Mouse (Mus musculus) liver, adult 2 months (tissue): ENCODE measurements around the gene Col18a1. TPM values are rescaled to one million over a fixed set of nuclear protein-coding genes. Genes with fewer than 3 reads are reported as not detected.

Experiments
- DNase-seq: peaks from one replicate; pipeline ENCODE4 v3.0.0-alpha.2; 2011; ENCODE audit warnings: low read depth, low spot score; ENCODE audit errors: extremely low read depth
- H3K27ac ChIP-seq: fragments of 200-500 bp; replicated peaks from 2 replicates; pipeline ENCODE4 v1.5.1; 2012; ENCODE audit warnings: low read depth, mild to moderate bottlenecking, control low read depth, inconsistent platforms, low read length; ENCODE audit not compliant: insufficient read depth
- H3K27me3 ChIP-seq: fragments of 200-500 bp; 2 replicates; pipeline ENCODE4 v1.6.1; 2012; ENCODE audit warnings: mild to moderate bottlenecking, moderate library complexity, low read length, inconsistent platforms; ENCODE audit not compliant: control insufficient read depth, insufficient read depth
- H3K36me3 ChIP-seq: fragments of 200-500 bp; 2 replicates; pipeline ENCODE4 v1.6.1; 2012; ENCODE audit warnings: low read length, inconsistent platforms; ENCODE audit not compliant: control insufficient read depth, insufficient read depth
- H3K4me1 ChIP-seq: fragments of 200-500 bp; 2 replicates; pipeline ENCODE4 v1.6.1; 2011; ENCODE audit warnings: low read length; ENCODE audit not compliant: control insufficient read depth, insufficient read depth
- H3K4me3 ChIP-seq: fragments of 200-500 bp; 2 replicates; pipeline ENCODE4 v1.5.1; 2011; ENCODE audit warnings: low read depth, mild to moderate bottlenecking, control low read depth, low read length, moderate library complexity; ENCODE audit not compliant: insufficient read depth
- H3K79me2 ChIP-seq: fragments of 200-500 bp; 2 replicates; pipeline ENCODE4 v1.6.1; 2012; ENCODE audit warnings: inconsistent platforms, mild to moderate bottlenecking, low read length, moderate library complexity; ENCODE audit not compliant: control insufficient read depth, insufficient read depth
- H3K9ac ChIP-seq: fragments of 200-500 bp; 2 replicates; pipeline ENCODE4 v1.6.1; 2012; ENCODE audit warnings: low read depth, mild to moderate bottlenecking, control low read depth, inconsistent platforms, low read length
- CTCF ChIP-seq: fragments of 200-500 bp; IDR thresholded peaks from 2 replicates; pipeline ENCODE4 v1.5.1; 2011; ENCODE audit warnings: low read depth, low read length, control low read depth
- POLR2A ChIP-seq: fragments of 200-500 bp; IDR thresholded peaks from 2 replicates; pipeline ENCODE4 v1.6.1; 2011; ENCODE audit warnings: low read length, control low read depth; ENCODE audit not compliant: insufficient read depth; ENCODE audit errors: extremely low read depth
- WGBS: fragments of 180-500 bp; shearing (Covaris S2); methylation state at CpG from one replicate; pipeline ENCODE4 v1.1.7; 2018; 5-methylcytosine and 5-hydroxymethylcytosine counted together
- polyA plus RNA-seq: library from polyadenylated mRNA; depleted of rRNA; stranded (reverse); fragments of >200 nt; gene quantifications from 2 replicates; pipeline ENCODE4 v1.2.3, GENCODE M21; 2012
- total RNA-seq: library from RNA; depleted of rRNA; stranded (reverse); fragments of >200 nt; gene quantifications from 2 replicates; pipeline ENCODE4 v1.2.3, GENCODE M21; 2014

Gene Col18a1
- total and polyA plus RNA-seq, 2 experiments: 260 to 452 TPM

DNA sequence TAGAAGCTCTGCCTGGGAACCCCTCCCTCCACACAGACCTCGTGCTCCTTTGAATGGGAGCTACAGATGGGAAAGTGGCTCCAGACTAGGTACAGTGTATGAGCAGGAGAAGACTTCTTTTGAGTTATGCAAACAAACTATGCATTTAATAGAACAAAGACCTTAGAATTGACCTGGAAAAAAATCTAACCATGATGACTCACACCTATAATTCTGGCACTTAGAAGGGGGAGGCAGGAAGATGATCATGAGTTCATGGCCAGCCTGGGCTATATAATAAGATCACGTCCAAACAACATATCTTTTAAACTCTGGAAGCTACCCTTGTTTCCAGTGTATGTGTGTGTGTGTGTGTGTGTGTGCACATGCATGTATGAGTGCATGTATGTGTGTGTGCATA lies 149.3 kb downstream of the Col18a1 start:
- peaks cover 8% of the 10 kb centered on the region for H3K4me1 ChIP-seq
- WGBS: 91% methylated on average over 2 of the region's 2 CpGs
- TF ChIP-seq POLR2A (no peak), CTCF (no peak)
- no peak overlapping the region for H3K27ac ChIP-seq
- no peak overlapping the region for H3K9ac ChIP-seq
- H3K79me2 ChIP-seq: no peaks in the 10 kb centered on the region
- no peak for DNase-seq
- H3K36me3 ChIP-seq: no peaks in the 10 kb centered on the region
- H3K27me3 ChIP-seq: no peaks in the 10 kb centered on the region
- no peak overlapping the region for H3K4me3 ChIP-seq

DNA sequence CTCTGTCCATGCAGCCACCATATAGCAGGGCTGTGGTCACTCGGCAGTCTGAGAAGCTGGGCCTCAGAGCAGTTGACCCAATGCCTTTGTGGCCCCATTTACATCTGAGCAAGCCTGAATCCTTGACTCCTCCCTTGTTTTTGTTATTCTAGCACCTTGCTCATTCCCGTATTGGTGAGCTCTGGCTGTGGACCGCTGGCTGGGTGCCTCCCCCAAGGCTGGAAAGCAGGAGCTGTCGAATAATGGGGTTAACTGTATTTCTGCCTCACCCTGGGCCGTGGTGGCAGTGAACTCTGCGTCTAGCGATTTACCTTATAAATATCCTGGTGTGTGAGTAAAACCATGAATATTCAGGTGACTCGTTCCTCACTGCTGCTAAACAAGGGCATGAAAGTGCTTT lies 149.8 kb downstream of the Col18a1 start:
- H3K79me2 ChIP-seq: no peaks in the 10 kb centered on the region
- no peak overlapping the region for H3K4me3 ChIP-seq
- H3K36me3 ChIP-seq: no peaks in the 10 kb centered on the region
- no peak overlapping the region for H3K27ac ChIP-seq
- no peaks in the 10 kb centered on the region for H3K27me3 ChIP-seq
- TF ChIP-seq POLR2A: no peak
- TF ChIP-seq CTCF: no peak
- 84% methylated on average over 8 of the region's 8 CpGs for WGBS
- peaks cover 8% of the 10 kb centered on the region for H3K4me1 ChIP-seq
- H3K9ac ChIP-seq: no peak overlapping the region
- no peak for DNase-seq

DNA sequence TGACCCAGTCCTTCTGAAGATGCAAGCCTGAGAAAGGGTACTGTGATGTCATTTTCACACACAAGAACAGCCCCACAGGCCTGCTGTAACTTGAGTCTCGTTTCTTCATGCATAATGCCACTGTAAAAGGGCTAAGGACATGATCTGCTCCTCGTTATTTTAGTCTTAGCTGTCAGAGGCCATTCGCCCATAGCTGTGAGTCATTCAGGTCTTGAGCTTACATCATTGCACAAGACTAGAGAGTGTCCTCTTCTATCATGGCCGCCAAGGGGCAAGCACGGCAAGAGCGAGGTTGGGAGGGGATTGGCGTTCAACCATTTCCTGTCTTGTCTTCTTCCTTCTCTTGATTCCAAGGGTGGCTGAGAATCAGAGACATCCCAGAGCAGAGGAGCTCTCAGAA lies 150.3 kb downstream of the Col18a1 start:
- Histone ChIP-seq H3K36me3 (no peaks in the 10 kb centered on the region), H3K27me3 (no peaks in the 10 kb centered on the region), H3K4me1 (peaks cover 10% of the 10 kb centered on the region), H3K9ac (no peak overlapping the region), H3K27ac (no peak overlapping the region), H3K79me2 (no peaks in the 10 kb centered on the region), H3K4me3 (no peak overlapping the region)
- DNase-seq: no peak
- WGBS: 91% methylated on average over 7 of the region's 7 CpGs
- TF ChIP-seq CTCF: no peak
- no peak for TF ChIP-seq POLR2A

DNA sequence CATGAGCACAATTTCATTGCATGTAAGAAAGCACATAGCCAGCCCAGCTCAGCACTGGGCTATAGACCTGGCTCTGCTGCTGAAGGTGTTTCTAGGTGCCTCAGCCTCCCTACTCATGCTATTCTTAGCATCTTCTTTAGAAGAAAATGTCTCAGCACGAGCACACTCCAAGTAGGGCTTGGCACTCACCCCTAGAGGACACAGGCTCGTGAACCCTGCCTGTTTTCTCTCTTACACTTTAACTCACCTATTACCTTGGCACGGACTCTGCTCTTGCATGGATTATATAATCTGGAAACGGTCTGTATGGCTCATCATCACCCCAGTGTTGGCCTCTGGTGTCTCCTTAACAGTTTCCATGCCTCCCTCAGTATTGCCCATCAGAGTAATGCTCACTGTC lies 154.7 kb downstream of the Col18a1 start:
- TF ChIP-seq POLR2A (no peak), CTCF (no peak)
- peak; percentile 81 for DNase-seq
- 17% methylated on average over 4 of the region's 4 CpGs for WGBS
- Histone ChIP-seq H3K4me3 (no peak overlapping the region), H3K36me3 (no peaks in the 10 kb centered on the region), H3K9ac (no peak overlapping the region), H3K27ac (no peak overlapping the region), H3K4me1 (peaks cover 24% of the 10 kb centered on the region), H3K79me2 (no peaks in the 10 kb centered on the region), H3K27me3 (no peaks in the 10 kb centered on the region)

DNA sequence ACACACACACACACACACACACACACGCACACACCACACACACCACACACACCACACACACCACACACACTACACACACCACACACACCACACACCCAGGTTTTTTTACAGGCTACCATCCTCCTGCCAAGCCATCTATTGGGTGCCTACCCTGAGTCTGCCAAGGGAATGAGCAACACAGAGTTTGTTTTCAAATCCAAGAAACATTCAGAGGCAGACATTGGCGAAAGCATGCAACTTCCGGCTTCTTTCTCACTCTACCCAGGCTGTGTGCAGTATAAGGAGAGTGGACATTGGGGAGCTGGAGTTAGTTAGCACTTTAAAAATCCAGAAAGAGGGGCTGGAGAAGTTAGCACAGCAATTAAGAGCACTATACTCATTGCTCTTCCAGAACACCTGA lies 157.7 kb downstream of the Col18a1 start:
- H3K36me3 ChIP-seq: no peaks in the 10 kb centered on the region
- H3K4me1 ChIP-seq: peaks cover 24% of the 10 kb centered on the region
- 92% methylated on average over 3 of the region's 3 CpGs for WGBS
- DNase-seq: no peak
- no peaks in the 10 kb centered on the region for H3K79me2 ChIP-seq
- H3K4me3 ChIP-seq: no peak overlapping the region
- no peak overlapping the region for H3K9ac ChIP-seq
- H3K27ac ChIP-seq: peak overlapping the region; percentile 87; the same call in 1 of the 2 replicates
- TF ChIP-seq CTCF: no peak
- TF ChIP-seq POLR2A: no peak
- no peaks in the 10 kb centered on the region for H3K27me3 ChIP-seq

DNA sequence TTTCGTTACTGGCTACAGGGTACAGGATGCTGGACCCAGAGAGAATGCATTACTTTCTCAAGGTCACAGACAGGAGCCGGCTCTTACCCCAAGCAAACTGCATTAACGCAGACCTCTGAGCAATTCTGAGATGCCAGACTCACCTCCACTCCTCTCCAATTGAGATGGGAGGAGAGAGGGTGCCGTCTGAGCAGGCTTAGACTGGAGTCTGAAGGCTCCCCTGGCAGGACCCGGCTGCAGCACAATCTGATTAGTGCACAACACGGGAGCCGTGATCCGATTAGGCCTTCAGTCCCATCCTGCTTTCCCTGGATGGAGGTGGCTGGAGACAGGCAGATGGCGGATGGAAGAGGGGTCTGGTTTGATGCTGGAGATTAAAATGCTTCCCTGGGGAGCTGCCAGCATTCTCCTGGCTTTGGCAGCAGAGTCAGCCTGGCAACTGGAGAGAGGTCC lies 158.2 kb downstream of the Col18a1 start:
- Histone ChIP-seq H3K4me3 (no peak overlapping the region), H3K9ac (peak overlapping the region; percentile 12; the same call in 1 of the 2 replicates), H3K36me3 (no peaks in the 10 kb centered on the region), H3K27me3 (no peaks in the 10 kb centered on the region), H3K79me2 (no peaks in the 10 kb centered on the region), H3K4me1 (peaks cover 24% of the 10 kb centered on the region), H3K27ac (peak overlapping the region; percentile 87)
- TF ChIP-seq CTCF (no peak), POLR2A (no peak)
- 20% methylated on average over 9 of the region's 9 CpGs for WGBS
- peak; percentile 46 for DNase-seq
